Mouse (Mus musculus) left cerebral cortex, postnatal 36 days (tissue): Measurements from ENCODE around the gene Rbbp5. TPM values are rescaled to one million over a fixed set of nuclear protein-coding genes. Genes with fewer than 3 reads are reported as not detected.

Experiments
- DNase-seq, 2 experiments: peaks; one replicate each; pipeline ENCODE4 v3.0.0; 2021 to 2022; ENCODE audit warnings: low spot score in 2 of 2, mixed read lengths in 1 of 2
- intact Hi-C: fragments of 180-260 bp; cut with DNase I; formaldehyde crosslinking; loops from one replicate; pipeline ENCODE4 v1.15.1; 2025
- total RNA-seq, 2 experiments: library from RNA; stranded (reverse); gene quantifications; 2 replicates each; pipeline ENCODE4 v1.2.3; 2021

Gene Rbbp5
- total RNA-seq, 2 experiments from 2014 or later, result 49.3 to 66.3 TPM

- intact Hi-C loops, result no loop called here
- DNase-seq, result no peak
Observed at GRCm38 (mm10) chr1:132483234-132483633, 6.1 kb downstream of the Rbbp5 start.

- DNase-seq, result no peak
- intact Hi-C loops, result no loop called here
Observed at GRCm38 (mm10) chr1:132483759-132484158, 6.6 kb downstream of the Rbbp5 start.

- intact Hi-C loops, result no loop called here
- no peak for DNase-seq
Observed at GRCm38 (mm10) chr1:132500535-132500934, 23.4 kb downstream of the Rbbp5 start.

GRCm38 (mm10) chr1:132505155-132505554 is 28.0 kb downstream of the Rbbp5 start:
- DNase-seq, result no peak
- intact Hi-C loops, result no loop called here

GRCm38 (mm10) chr1:132506058-132506457 is 28.9 kb downstream of the Rbbp5 start, which contains the start of gene Tmem81:
Gene Tmem81, plus strand, starts transcription at chr1:132506230.
- intact Hi-C loops, result no loop called here
- DNase-seq, result no peak

- intact Hi-C loops, result no loop called here
- no peak for DNase-seq
Observed at GRCm38 (mm10) chr1:132506656-132507055, 29.5 kb downstream of the Rbbp5 start.

- no peak for DNase-seq
- intact Hi-C loops, result no loop called here
Observed at GRCm38 (mm10) chr1:132509771-132510170, 32.6 kb downstream of the Rbbp5 start.

GRCm38 (mm10) chr1:132511521-132511920 is 34.4 kb downstream of the Rbbp5 start:
- DNase-seq, result no peak
- intact Hi-C loops, result no loop called here

- intact Hi-C loops, result no loop called here
- DNase-seq, result no peak
Observed at GRCm38 (mm10) chr1:132512106-132512505, 34.9 kb downstream of the Rbbp5 start.

GRCm38 (mm10) chr1:132515339-132515738 is 38.2 kb downstream of the Rbbp5 start:
- intact Hi-C loops, result no loop called here
- peak in 1 of 2 experiments; percentile 2 for DNase-seq

GRCm38 (mm10) chr1:132516776-132517175 is 39.6 kb downstream of the Rbbp5 start:
- intact Hi-C loops, result no loop called here
- DNase-seq, result peak in 1 of 2 experiments; percentile 2

GRCm38 (mm10) chr1:132518621-132519020 is 41.5 kb downstream of the Rbbp5 start:
- intact Hi-C loops, result no loop called here
- no peak for DNase-seq

GRCm38 (mm10) chr1:132519734-132520133 is 42.6 kb downstream of the Rbbp5 start:
- intact Hi-C loops, result loop anchor here (10.0 kb wide), 1 partner anchor 225 kb away; the partner anchor contains the start of gene Nfasc
- no peak for DNase-seq

GRCm38 (mm10) chr1:132520764-132521163 is 43.6 kb downstream of the Rbbp5 start:
- intact Hi-C loops, result loop anchor here (10.0 kb wide), 1 partner anchor 224 kb away; the partner anchor contains the start of gene Nfasc
- no peak for DNase-seq

GRCm38 (mm10) chr1:132523048-132523447 is 45.9 kb downstream of the Rbbp5 start:
- no peak for DNase-seq
- intact Hi-C loops, result loop anchor here (10.0 kb wide), 1 partner anchor 222 kb away; the partner anchor contains the start of gene Nfasc

- DNase-seq, result no peak
- intact Hi-C loops, result loop anchor here (10.0 kb wide), 1 partner anchor 221 kb away; the partner anchor contains the start of gene Nfasc
Observed at GRCm38 (mm10) chr1:132523920-132524319, 46.8 kb downstream of the Rbbp5 start.

- intact Hi-C loops, result loop anchor here (2.0 to 10.0 kb wide), 2 partner anchors 69 to 219 kb away; partner anchors contain the start of gene Nfasc
- peak; percentile 56 to 80 for DNase-seq
Observed at GRCm38 (mm10) chr1:132525832-132526231, 48.7 kb downstream of the Rbbp5 start.

- intact Hi-C loops, result loop anchor here (10.0 kb wide), 1 partner anchor 217 kb away; the partner anchor contains the start of gene Nfasc
- DNase-seq, result no peak
Observed at GRCm38 (mm10) chr1:132528071-132528470, 50.9 kb downstream of the Rbbp5 start.

- intact Hi-C loops, result loop anchor here (10.0 kb wide), 1 partner anchor 216 kb away; the partner anchor contains the start of gene Nfasc
- DNase-seq, result no peak
Observed at GRCm38 (mm10) chr1:132528647-132529334, 51.6 kb downstream of the Rbbp5 start.

GRCm38 (mm10) chr1:132530631-132531191 is 53.5 kb downstream of the Rbbp5 start:
- intact Hi-C loops, result no loop called here
- no peak for DNase-seq

- no peak for DNase-seq
- intact Hi-C loops, result no loop called here
Observed at GRCm38 (mm10) chr1:132532521-132532920, 55.4 kb downstream of the Rbbp5 start.
